Mouse (Mus musculus): Measurements from ENCODE around the gene Gm28043.
A peak's percentile ranks its signal among the peaks of the same experiment; 100 is the strongest.
"Not testable (repeated sequence)": the region's sequence is repeated elsewhere in the genome, so short reads cannot be mapped to it uniquely, and the experiment has no call there.

Gm28043 gene

DNA sequence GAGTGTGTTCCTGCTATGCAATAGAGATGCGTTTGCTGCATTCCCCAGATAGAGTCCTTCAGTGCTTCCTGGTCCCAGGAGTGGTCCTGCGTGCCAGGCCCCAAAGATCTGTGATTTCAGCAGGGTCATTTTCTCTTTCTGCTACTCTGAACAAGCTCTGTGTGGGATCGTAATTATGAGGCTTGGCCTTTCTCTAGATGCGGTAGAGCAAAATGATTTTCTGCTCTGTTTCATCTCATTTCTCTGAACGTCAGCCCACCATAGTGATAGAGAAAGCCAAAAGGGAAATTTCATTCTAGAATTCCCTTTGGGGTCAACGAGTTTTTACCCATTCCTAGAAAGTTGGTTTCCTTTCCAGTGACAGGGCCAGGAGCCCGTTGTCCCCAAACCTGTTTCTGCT, 67.6 kb downstream of the Gm28043 start:
- DNase-seq: no peak

- no peak for DNase-seq
Measured at GRCm38 (mm10) chr17:29683127-29683526, 68.5 kb downstream of the Gm28043 start.

GRCm38 (mm10) chr17:29684275-29684674, 69.6 kb downstream of the Gm28043 start:
- DNase-seq: no peak

DNA sequence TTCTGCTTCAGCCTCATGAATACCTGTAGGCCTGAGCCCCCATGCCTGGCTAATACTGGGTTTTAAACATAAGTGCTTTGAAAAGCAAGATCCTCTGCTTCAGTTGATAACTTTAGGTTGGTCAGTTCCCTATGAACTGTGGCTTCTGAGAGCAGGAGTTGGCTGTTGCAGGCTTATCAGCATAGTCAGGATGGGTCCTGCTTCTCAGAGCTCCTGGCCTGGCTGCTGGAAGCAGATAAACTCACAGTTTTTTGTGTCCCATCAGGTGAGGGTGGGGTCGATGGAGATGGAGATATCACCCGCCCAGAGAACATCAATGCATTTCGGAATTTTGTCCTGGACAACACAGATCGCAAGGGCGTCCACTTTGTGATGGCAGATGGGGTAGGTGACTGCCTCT, 72.1 kb downstream of the Gm28043 start:
- no peak for DNase-seq

GRCm38 (mm10) chr17:29687373-29687772, 72.7 kb downstream of the Gm28043 start:
- no peak for DNase-seq

- DNase-seq: no peak
Measured at GRCm38 (mm10) chr17:29688610-29689009, 73.9 kb downstream of the Gm28043 start.

DNA sequence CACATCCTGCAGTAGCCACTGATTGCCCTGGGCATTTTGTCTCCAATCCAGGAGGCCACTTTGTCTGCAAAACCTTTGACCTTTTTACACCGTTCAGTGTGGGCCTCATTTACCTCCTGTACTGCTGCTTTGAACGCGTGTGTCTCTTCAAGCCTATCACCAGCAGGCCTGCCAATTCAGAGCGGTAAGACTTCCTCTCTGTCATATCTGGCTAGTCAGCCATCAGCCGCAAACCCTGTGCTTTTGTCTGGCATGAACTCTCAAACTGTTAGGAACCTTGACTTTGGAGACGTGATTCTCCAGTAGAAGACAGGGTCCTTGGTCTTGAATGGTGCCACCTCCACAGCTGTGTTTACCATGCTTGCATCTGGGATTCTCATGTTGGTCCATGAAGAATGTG, 75.6 kb downstream of the Gm28043 start:
- DNase-seq: no peak

- DNase-seq: no peak
Measured at GRCm38 (mm10) chr17:29692827-29693226, 78.2 kb downstream of the Gm28043 start.

DNA sequence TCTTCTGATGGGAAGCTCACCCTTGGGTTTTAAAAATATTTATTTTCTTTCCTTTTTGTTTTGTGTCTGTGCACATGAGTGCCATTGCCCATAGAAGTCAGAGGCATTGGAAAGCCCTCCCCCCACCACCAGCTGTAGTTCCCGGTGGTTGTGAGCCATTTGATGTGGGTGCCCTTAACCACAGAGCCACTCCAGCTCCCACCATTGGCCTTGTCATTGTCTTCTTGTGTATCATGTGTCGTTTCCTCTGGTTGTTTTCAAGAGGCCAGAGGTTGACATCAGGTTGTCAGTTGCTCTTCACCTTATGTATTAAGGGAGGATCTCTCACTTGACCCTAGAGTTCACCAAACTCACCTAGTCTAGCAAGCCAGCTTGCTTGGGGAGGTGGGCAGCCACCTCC, 78.9 kb downstream of the Gm28043 start:
- no peak for DNase-seq

DNA sequence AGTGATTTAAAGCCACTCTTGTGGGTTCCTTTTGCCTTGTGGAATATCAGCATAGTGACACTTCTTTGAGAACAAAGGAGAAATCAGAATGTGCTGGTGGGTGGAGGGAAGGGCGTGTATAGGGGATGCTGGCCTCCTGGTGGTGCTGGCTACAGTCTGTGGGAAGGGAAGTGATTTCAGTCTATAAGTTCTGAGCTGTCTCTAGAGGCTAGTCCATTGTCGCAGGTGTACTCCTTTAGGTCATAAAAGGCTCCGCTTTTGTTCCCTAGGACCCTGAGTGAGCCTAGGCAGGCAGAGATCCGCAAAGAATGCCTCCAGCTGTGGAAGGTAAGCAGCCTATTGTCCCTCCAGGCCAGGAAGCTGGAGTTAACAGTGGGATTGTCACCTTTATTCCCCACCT, 79.8 kb downstream of the Gm28043 start:
- no peak for DNase-seq

DNA sequence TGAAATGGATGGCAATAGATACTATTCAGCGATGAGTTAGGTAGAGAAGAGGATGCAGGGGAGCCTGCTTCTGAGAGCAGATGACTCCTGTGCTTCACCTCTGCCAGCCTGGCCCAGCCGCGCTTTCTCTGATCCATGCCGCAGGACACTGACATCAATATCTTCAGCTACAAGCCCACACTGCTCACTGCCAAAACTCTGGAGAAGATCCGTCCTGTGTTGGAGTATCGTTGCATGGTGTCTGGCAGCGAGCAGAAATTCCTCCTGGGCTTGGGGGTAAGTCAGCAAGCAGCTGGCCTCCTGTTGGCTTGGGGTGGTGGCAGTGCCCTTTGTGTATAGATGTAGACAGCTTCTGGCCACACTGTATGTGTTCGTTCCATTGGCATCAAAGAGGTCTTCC, 82.3 kb downstream of the Gm28043 start:
- DNase-seq: no peak

DNA sequence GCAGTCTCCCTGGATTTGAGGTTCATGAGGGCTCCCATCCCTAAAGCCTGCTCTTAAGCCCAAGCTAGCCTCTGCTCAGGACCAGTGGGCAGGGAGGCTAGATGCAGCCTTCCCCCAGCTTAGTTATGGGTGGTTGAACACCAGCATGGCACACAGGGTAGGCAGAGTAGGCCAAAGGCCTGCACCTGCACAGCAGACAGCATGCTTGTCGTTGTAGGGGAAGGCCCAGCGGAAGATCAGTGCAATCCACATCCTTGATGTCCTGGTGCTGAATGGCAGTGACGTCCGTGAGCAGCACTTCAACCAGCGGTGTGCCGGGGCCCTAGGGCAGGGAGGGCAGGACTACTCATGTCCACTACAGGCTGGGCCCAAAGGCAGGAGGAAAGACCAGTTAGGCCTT, 83.7 kb downstream of the Gm28043 start:
- DNase-seq: no peak

GRCm38 (mm10) chr17:29700573-29700972, 85.9 kb downstream of the Gm28043 start:
- DNase-seq: no peak

DNA sequence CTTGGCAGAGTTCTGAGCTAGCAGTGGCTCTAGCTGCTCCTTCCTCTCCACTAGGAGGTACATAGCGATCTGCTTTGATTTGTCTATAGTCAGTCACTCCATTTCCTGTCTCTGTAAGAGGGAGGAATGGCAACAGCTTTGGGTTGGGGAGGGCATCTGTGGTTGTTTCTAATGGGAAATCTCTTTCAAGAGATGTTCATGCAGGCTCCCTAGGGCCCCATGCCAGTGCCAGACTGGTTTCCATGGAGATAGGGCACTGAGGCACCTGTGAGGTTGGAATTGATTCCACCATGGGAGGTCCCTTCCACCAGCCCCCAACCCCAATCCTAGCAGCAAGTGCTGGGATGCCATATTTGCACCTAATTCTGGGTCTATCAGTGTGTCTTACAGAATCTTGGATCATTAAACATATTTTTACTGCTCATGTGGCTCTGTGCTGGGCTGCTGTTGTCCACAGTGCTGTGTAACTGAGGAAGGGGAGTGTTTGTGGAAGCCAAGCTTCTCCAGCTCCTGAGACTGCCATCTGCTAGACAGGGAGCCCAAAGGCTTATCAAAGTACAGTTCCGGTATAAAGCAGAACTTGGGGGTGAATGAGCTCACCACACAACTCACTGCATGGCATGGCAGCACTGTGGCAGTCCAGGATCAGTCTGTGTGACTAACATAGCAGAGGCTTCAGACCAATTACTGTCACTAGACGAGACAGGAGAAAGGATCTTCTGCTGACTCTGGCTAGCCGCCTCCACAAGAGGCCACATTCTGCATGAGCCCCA, 88.4 kb downstream of the Gm28043 start:
- DNase-seq: no peak

DNA sequence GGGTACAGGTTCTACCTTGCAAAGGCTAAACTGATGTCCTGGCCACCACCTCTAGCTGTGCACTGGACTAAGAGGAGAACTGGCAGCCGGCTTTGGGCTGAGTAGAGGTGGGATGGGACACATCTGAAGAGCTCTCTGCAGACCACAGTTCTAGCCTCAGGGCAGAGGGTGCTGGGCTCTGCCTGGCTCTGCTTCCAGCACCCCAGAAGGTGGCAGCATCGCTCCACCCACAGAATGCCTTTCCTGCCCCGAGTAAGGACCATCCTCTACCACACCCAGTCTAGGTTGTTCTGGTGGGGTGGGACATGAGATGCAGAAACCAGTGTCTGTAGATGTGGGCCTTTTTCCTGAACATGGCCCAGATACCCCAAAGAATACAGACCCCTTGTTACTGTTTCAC, 90.1 kb downstream of the Gm28043 start:
- DNase-seq: peak; percentile 56

- DNase-seq: no peak
Measured at GRCm38 (mm10) chr17:29705881-29706280, 91.2 kb downstream of the Gm28043 start.

DNA sequence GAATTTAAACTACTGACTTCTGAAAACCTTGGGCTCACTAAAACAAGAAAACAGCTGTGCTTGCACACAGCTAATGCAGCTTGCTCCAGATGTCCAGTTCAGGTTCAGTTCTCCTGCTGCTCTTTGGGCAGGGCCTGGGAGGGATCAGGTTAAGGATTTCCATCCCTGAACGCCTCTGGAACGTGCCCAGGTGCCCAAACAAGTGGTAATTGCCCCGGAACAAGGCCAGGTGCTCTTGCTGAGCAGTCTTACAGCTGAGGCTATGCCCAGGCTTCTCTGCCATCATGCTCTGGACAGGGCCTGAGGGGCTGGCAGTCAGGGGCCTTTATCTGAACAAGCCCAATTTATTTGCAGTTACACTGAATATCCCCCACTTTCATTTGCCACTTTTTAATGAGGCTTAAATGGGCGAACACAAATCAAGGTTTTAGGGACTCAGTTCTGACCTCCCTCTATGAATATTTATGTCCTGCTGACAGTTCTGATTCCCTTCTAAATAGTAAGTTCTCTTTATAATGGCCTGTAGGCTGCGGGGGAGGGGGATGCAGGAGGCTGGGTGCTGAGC, 92.4 kb downstream of the Gm28043 start:
- no peak for DNase-seq

- no peak for DNase-seq
Measured at GRCm38 (mm10) chr17:29708783-29709182, 94.1 kb downstream of the Gm28043 start.

- no peak for DNase-seq
Measured at GRCm38 (mm10) chr17:29710562-29711044, 95.9 kb downstream of the Gm28043 start.

GRCm38 (mm10) chr17:29711076-29711744, 96.5 kb downstream of the Gm28043 start:
- DNase-seq: no peak

GRCm38 (mm10) chr17:29711745-29712431, 97.2 kb downstream of the Gm28043 start:
- no peak for DNase-seq

- no peak for DNase-seq
Measured at GRCm38 (mm10) chr17:29712565-29712964, 97.9 kb downstream of the Gm28043 start.

DNA sequence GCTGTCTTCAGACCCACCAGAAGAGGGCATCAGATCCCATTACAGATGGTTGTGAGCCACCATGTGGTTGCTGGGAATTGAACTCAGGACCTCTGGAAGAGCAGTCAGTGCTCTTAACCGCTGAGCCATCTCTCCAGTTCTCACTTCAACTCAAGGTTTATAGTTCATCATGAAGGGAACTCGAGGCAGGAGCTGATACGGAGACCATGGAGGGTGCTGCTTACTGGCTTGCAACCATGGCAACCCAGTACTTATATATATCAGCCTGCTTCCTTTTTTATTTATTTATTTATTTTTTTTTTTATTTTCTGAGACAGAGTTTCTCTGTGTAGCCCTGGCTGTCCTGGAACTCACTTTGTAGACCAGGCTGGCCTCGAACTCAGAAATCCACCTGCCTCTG, 99.1 kb downstream of the Gm28043 start:
- DNase-seq: not testable (repeated sequence)
